Mouse (Mus musculus): ENCODE measurements at regions not wholly inside any gene's neighbourhood (a gene's known extent, or its start where the extent isn't known, plus 50 kb on each side); places are given as distances from the start of the nearest gene placed in this dataset.
A peak's percentile ranks its signal among the peaks of the same experiment; 100 is the strongest.

DNA sequence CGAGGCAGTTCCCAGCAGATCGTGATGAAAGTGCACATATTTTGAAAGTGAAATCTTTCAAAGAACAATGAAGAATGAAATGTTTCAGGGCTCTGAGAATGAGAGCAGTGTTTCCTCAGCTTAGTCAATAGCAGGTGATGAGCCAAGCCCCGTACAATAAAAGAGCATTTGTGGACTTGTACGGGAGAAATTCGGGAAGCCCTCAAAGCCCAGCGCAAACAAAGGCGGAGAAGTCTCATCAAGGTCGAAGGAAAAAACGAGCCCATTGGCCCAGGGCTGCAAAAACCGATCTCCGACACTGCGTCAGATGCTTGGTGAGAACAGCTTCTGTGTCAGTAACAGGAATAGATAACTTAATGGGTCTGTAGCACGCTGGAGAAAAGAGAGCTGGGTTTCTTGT lies 261.5 kb downstream of the 4933412E24Rik start:
- DNase-seq (ENCODE audit: low spot score): no peak
- 47% methylated on average over 13 of the region's 13 CpGs for WGBS
- TF ChIP-seq EP300 (IDR thresholded peaks at IDR 0.05) (no peak), CTCF (IDR thresholded peaks at IDR 0.05) (no peak)
- no peak overlapping the region for H3K4me3 ChIP-seq (ENCODE audit: low read depth, low read length)
- ATAC-seq: no peak
- no peak overlapping the region for H3K9ac ChIP-seq (replicated peaks; ENCODE audit: low read depth)
- H3K4me2 ChIP-seq (replicated peaks; ENCODE audit: low read depth, low read length): peak overlapping the region; percentile 41; the same call in 1 of the 2 replicates
- no peaks in the 10 kb centered on the region for H3K4me1 ChIP-seq (ENCODE audit: insufficient read depth, low read depth, low read length)
- no peaks in the 10 kb centered on the region for H3K36me3 ChIP-seq (ENCODE audit: insufficient read depth, low read length)
- H3K27me3 ChIP-seq (replicated peaks; ENCODE audit: insufficient read depth, low read length): no peaks in the 10 kb centered on the region
- no peaks in the 10 kb centered on the region for H3K9me3 ChIP-seq (ENCODE audit: low read length)
- H3K27ac ChIP-seq (ENCODE audit: low read length): no peak overlapping the region

- no peaks in the 10 kb centered on the region for H3K9me3 ChIP-seq (ENCODE audit: low read length)
- no peak for TF ChIP-seq CTCF (IDR thresholded peaks at IDR 0.05)
- TF ChIP-seq EP300 (IDR thresholded peaks at IDR 0.05): no peak
- H3K27me3 ChIP-seq (replicated peaks; ENCODE audit: insufficient read depth, low read length): no peaks in the 10 kb centered on the region
- no peaks in the 10 kb centered on the region for H3K36me3 ChIP-seq (ENCODE audit: insufficient read depth, low read length)
- H3K4me1 ChIP-seq (ENCODE audit: insufficient read depth, low read depth, low read length): no peaks in the 10 kb centered on the region
- 71% methylated on average over 1 of the region's 1 CpGs for WGBS
- H3K27ac ChIP-seq (ENCODE audit: low read length): no peak overlapping the region
- H3K9ac ChIP-seq (replicated peaks; ENCODE audit: low read depth): no peak overlapping the region
- no peak for ATAC-seq
- no peak for DNase-seq (ENCODE audit: low spot score)
- no peak overlapping the region for H3K4me3 ChIP-seq (ENCODE audit: low read depth, low read length)
- no peak overlapping the region for H3K4me2 ChIP-seq (replicated peaks; ENCODE audit: low read depth, low read length)
Observed at GRCm38 (mm10) chr15:59752277-59752676, 264.1 kb downstream of the 4933412E24Rik start.

- WGBS: 86% methylated on average over 9 of the region's 9 CpGs
Observed at GRCm38 (mm10) chr15:59746290-59746689, 270.1 kb downstream of the 4933412E24Rik start.

GRCm38 (mm10) chr15:59744411-59744931 lies 271.9 kb downstream of the 4933412E24Rik start:
- H3K4me2 ChIP-seq (replicated peaks; ENCODE audit: low read depth, low read length): no peak overlapping the region
- H3K9me3 ChIP-seq (ENCODE audit: low read length): no peaks in the 10 kb centered on the region
- H3K9ac ChIP-seq (replicated peaks; ENCODE audit: low read depth): no peak overlapping the region
- TF ChIP-seq EP300 (IDR thresholded peaks at IDR 0.05) (0 out of 2 replicates have a peak, but pooled peaks have one; percentile 15), CTCF (IDR thresholded peaks at IDR 0.05) (no peak)
- no peak overlapping the region for H3K4me3 ChIP-seq (ENCODE audit: low read depth, low read length)
- 0 out of 2 replicates have a peak, but pooled peaks cover 3% of the 10 kb centered on the region for H3K4me1 ChIP-seq (ENCODE audit: insufficient read depth, low read depth, low read length)
- ATAC-seq (peak; percentile 32; the same call in 1 of the 2 replicates), DNase-seq (ENCODE audit: low spot score) (peak; percentile 62)
- no peaks in the 10 kb centered on the region for H3K27me3 ChIP-seq (replicated peaks; ENCODE audit: insufficient read depth, low read length)
- H3K36me3 ChIP-seq (ENCODE audit: insufficient read depth, low read length): no peaks in the 10 kb centered on the region
- no peak overlapping the region for H3K27ac ChIP-seq (ENCODE audit: low read length)
- WGBS: 47% methylated on average over 5 of the region's 5 CpGs

More at GRCm38 (mm10) chr15:59746290-59746689, 270.1 kb downstream of the 4933412E24Rik start:
- no peak overlapping the region for H3K27ac ChIP-seq (ENCODE audit: low read length)
- ATAC-seq: no peak
- no peaks in the 10 kb centered on the region for H3K27me3 ChIP-seq (replicated peaks; ENCODE audit: insufficient read depth, low read length)
- no peak for DNase-seq (ENCODE audit: low spot score)
- no peaks in the 10 kb centered on the region for H3K36me3 ChIP-seq (ENCODE audit: insufficient read depth, low read length)
- H3K4me3 ChIP-seq (ENCODE audit: low read depth, low read length): no peak overlapping the region
- TF ChIP-seq CTCF (IDR thresholded peaks at IDR 0.05) (no peak), EP300 (IDR thresholded peaks at IDR 0.05) (no peak)
- no peak overlapping the region for H3K9ac ChIP-seq (replicated peaks; ENCODE audit: low read depth)
- no peaks in the 10 kb centered on the region for H3K9me3 ChIP-seq (ENCODE audit: low read length)
- H3K4me1 ChIP-seq (ENCODE audit: insufficient read depth, low read depth, low read length): no peaks in the 10 kb centered on the region
- H3K4me2 ChIP-seq (replicated peaks; ENCODE audit: low read depth, low read length): no peak overlapping the region

GRCm38 (mm10) chr15:59739197-59739596 lies 277.2 kb downstream of the 4933412E24Rik start:
- no peak for TF ChIP-seq CTCF (IDR thresholded peaks at IDR 0.05)
- TF ChIP-seq EP300 (IDR thresholded peaks at IDR 0.05): no peak
- Histone ChIP-seq H3K4me2 (replicated peaks; ENCODE audit: low read depth, low read length) (no peak overlapping the region), H3K4me3 (ENCODE audit: low read depth, low read length) (no peak overlapping the region), H3K27me3 (replicated peaks; ENCODE audit: insufficient read depth, low read length) (no peaks in the 10 kb centered on the region), H3K9me3 (ENCODE audit: low read length) (no peaks in the 10 kb centered on the region), H3K36me3 (ENCODE audit: insufficient read depth, low read length) (no peaks in the 10 kb centered on the region), H3K27ac (ENCODE audit: low read length) (no peak overlapping the region), H3K4me1 (ENCODE audit: insufficient read depth, low read depth, low read length) (0 out of 2 replicates have a peak, but pooled peaks cover 3% of the 10 kb centered on the region), H3K9ac (replicated peaks; ENCODE audit: low read depth) (no peak overlapping the region)
- WGBS: 78% methylated on average over 5 of the region's 5 CpGs
- peak; percentile 59 for DNase-seq (ENCODE audit: low spot score)
- ATAC-seq: no peak

- H3K4me2 ChIP-seq (replicated peaks; ENCODE audit: low read depth, low read length): no peak overlapping the region
- no peak overlapping the region for H3K9ac ChIP-seq (replicated peaks; ENCODE audit: low read depth)
- no peak overlapping the region for H3K27ac ChIP-seq (ENCODE audit: low read length)
- 0 out of 2 replicates have a peak, but pooled peaks cover 3% of the 10 kb centered on the region for H3K4me1 ChIP-seq (ENCODE audit: insufficient read depth, low read depth, low read length)
- no peaks in the 10 kb centered on the region for H3K27me3 ChIP-seq (replicated peaks; ENCODE audit: insufficient read depth, low read length)
- no peaks in the 10 kb centered on the region for H3K36me3 ChIP-seq (ENCODE audit: insufficient read depth, low read length)
- TF ChIP-seq EP300 (IDR thresholded peaks at IDR 0.05) (no peak), CTCF (IDR thresholded peaks at IDR 0.05) (no peak)
- ATAC-seq (no peak), DNase-seq (ENCODE audit: low spot score) (no peak)
- no peak overlapping the region for H3K4me3 ChIP-seq (ENCODE audit: low read depth, low read length)
- 67% methylated on average over 4 of the region's 4 CpGs for WGBS
- H3K9me3 ChIP-seq (ENCODE audit: low read length): no peaks in the 10 kb centered on the region
Observed at GRCm38 (mm10) chr15:59737247-59737646, 279.2 kb downstream of the 4933412E24Rik start.
